Mouse (Mus musculus): ENCODE measurements around the gene Urad. TPM values are rescaled to one million over a fixed set of nuclear protein-coding genes. Genes with fewer than 3 reads are reported as not detected.

The Urad gene
- polyA plus RNA-seq, 1 experiment from 2014 or later = not detected

DNA sequence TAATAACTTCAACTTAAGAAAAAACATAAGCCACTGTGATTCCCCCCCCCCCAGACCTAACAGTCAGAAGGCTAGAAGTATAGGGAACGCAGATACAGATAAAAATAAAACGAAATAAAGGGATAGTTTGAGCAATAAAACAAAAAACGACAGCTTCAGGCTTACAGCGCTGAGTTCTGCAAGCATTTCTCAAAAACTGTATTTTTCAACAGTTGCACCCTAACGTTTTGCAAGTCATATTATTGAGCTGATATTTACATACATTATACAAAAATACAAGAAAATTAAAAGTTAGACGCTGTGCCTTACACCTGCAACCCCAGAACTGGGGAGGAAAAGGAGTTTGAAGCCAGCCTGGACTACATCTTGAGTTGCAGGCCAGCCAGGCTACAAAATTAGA lies 52.9 kb downstream of the Urad start:
- ATAC-seq = no peak
- Histone ChIP-seq H3K4me3 (ENCODE audit: low read depth, low read length) (no peak overlapping the region), H3K4me2 (ENCODE audit: low read length) (no peak overlapping the region), H3K27ac (ENCODE audit: low read length) (no peak overlapping the region), H3K9ac (ENCODE audit: low read depth, low read length) (no peak overlapping the region), H3K27me3 (ENCODE audit: control insufficient read depth, insufficient read depth, low read depth, low read length) (peaks cover 84% of the 10 kb centered on the region), H3K4me1 (ENCODE audit: control insufficient read depth, insufficient read depth, low read length) (no peaks in the 10 kb centered on the region), H3K9me3 (replicated peaks; ENCODE audit: control insufficient read depth, low read length, poor library complexity, severe bottlenecking) (no peaks in the 10 kb centered on the region), H3K36me3 (ENCODE audit: control insufficient read depth, insufficient read depth, low read length) (no peaks in the 10 kb centered on the region)
- WGBS = 3% methylated on average over 6 of the region's 6 CpGs

DNA sequence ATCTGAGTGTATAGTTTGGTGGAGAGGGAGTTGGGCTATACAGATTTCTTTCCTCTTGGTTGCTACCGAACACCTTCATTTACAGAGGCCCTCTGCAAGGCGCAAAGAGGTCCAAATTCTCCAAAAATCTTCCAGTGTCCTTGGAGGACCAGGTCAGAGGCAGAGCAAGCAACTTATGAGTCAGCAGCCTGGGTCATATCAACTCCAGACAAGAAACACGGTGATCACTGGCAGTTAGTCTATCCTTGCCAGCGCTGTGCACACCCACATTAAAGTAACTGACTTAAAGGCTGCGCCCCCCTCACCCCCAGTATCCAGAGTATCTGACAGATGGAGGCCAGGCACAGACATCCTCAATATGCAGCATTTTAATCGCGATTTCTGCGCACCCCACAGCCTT lies 53.5 kb downstream of the Urad start:
- Histone ChIP-seq H3K9ac (ENCODE audit: low read depth, low read length) (no peak overlapping the region), H3K9me3 (replicated peaks; ENCODE audit: control insufficient read depth, low read length, poor library complexity, severe bottlenecking) (no peaks in the 10 kb centered on the region), H3K4me3 (ENCODE audit: low read depth, low read length) (no peak overlapping the region), H3K4me2 (ENCODE audit: low read length) (no peak overlapping the region), H3K36me3 (ENCODE audit: control insufficient read depth, insufficient read depth, low read length) (no peaks in the 10 kb centered on the region), H3K27ac (ENCODE audit: low read length) (no peak overlapping the region), H3K27me3 (ENCODE audit: control insufficient read depth, insufficient read depth, low read depth, low read length) (peaks cover 80% of the 10 kb centered on the region), H3K4me1 (ENCODE audit: control insufficient read depth, insufficient read depth, low read length) (no peaks in the 10 kb centered on the region)
- WGBS = 1% methylated on average over 8 of the region's 8 CpGs
- ATAC-seq = no peak

DNA sequence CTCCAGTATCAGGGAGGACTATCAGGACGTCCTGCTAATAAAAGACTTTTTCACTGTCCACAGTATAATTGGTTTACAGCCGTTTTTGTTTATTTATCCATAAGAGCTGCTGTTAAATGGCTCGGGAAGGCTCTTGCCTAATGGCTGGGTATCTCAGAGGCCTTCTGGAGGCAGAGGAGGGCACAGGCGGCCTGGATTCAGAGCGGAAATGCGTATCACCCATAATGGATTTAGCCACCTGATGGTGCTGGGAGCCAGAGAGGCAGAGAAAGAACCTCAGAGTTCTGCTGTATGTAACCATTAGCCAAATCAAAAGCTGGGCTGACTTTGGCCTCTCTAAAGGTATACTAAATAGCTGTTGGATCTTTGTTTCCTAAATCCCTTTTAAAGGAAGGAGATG lies 54.8 kb downstream of the Urad start:
- Histone ChIP-seq H3K4me2 (ENCODE audit: low read length) (no peak overlapping the region), H3K4me3 (ENCODE audit: low read depth, low read length) (no peak overlapping the region), H3K4me1 (ENCODE audit: control insufficient read depth, insufficient read depth, low read length) (no peaks in the 10 kb centered on the region), H3K36me3 (ENCODE audit: control insufficient read depth, insufficient read depth, low read length) (no peaks in the 10 kb centered on the region), H3K9ac (ENCODE audit: low read depth, low read length) (no peak overlapping the region), H3K9me3 (replicated peaks; ENCODE audit: control insufficient read depth, low read length, poor library complexity, severe bottlenecking) (no peaks in the 10 kb centered on the region), H3K27me3 (ENCODE audit: control insufficient read depth, insufficient read depth, low read depth, low read length) (peaks cover 75% of the 10 kb centered on the region), H3K27ac (ENCODE audit: low read length) (no peak overlapping the region)
- no peak for ATAC-seq
- 17% methylated on average over 6 of the region's 6 CpGs for WGBS

Small RNA genes lying within 50 kb of the gene (microRNA-seq; reads per million reads assigned to microRNA genes)
- gene Mir7k = not detected

Other genes with a start within 250 kb of the Urad start
- 4.5 and 5.0 TPM in 2 replicates for gene Lnx2, start 245.9 kb downstream of the Urad start, polyA plus RNA-seq (2015; fragmentation: Nextera tagmentation; extraction: Ambion mirVana)
- 87.6 and 89.7 TPM in 2 replicates for gene Polr1d, start 245.4 kb downstream of the Urad start, polyA plus RNA-seq (2015; fragmentation: Nextera tagmentation; extraction: Ambion mirVana)
- gene Gsx1, start 133.7 kb downstream of the Urad start, polyA plus RNA-seq (2015; fragmentation: Nextera tagmentation; extraction: Ambion mirVana) = 2.2 and 4.2 TPM in 2 replicates
- gene Pdx1, start 52.5 kb downstream of the Urad start, polyA plus RNA-seq (2015; fragmentation: Nextera tagmentation; extraction: Ambion mirVana) = not detected in 2 replicates
- gene Cdx2, start 15.2 kb downstream of the Urad start, polyA plus RNA-seq (2015; fragmentation: Nextera tagmentation; extraction: Ambion mirVana) = not detected in 2 replicates
- 1.2 TPM in 2 replicates for gene Flt3, start 78.0 kb upstream of the Urad start, polyA plus RNA-seq (2015; fragmentation: Nextera tagmentation; extraction: Ambion mirVana)
- gene Pan3, start 107.7 kb upstream of the Urad start, polyA plus RNA-seq (2015; fragmentation: Nextera tagmentation; extraction: Ambion mirVana) = 59.0 and 61.1 TPM in 2 replicates